Mouse (Mus musculus) heart, adult 8-10 months (tissue): Measurements from ENCODE around the gene Epha4. TPM values are rescaled to one million over a fixed set of nuclear protein-coding genes. Genes with fewer than 3 reads are reported as not detected.

Experiments
- DNase-seq: peaks from one replicate; pipeline ENCODE4 v3.0.0; 2022; ENCODE audit warnings: low spot score
- total RNA-seq, 4 experiments: library from RNA; stranded (reverse); gene quantifications; 2 replicates each; pipeline ENCODE4 v1.2.4; 2022

Gene Epha4
- total RNA-seq, 4 experiments from 2014 or later = 28.3 to 42.7 (median 36.0) TPM

- no peak for DNase-seq
Observed at GRCm38 (mm10) chr1:77484766-77485596, 29.9 kb downstream of the Epha4 start.

- DNase-seq = no peak
Observed at GRCm38 (mm10) chr1:77475808-77476413, 39.0 kb downstream of the Epha4 start.

GRCm38 (mm10) chr1:77473446-77474376 lies 41.2 kb downstream of the Epha4 start:
- no peak for DNase-seq

- no peak for DNase-seq
Observed at GRCm38 (mm10) chr1:77472566-77472965, 42.3 kb downstream of the Epha4 start.

GRCm38 (mm10) chr1:77471447-77471846 lies 43.4 kb downstream of the Epha4 start:
- DNase-seq = no peak

GRCm38 (mm10) chr1:77471037-77471436 lies 43.9 kb downstream of the Epha4 start:
- DNase-seq = no peak

- no peak for DNase-seq
Observed at GRCm38 (mm10) chr1:77468717-77469314, 46.1 kb downstream of the Epha4 start.

- no peak for DNase-seq
Observed at GRCm38 (mm10) chr1:77465524-77465923, 49.4 kb downstream of the Epha4 start.

GRCm38 (mm10) chr1:77464108-77464507 lies 50.8 kb downstream of the Epha4 start:
- no peak for DNase-seq

GRCm38 (mm10) chr1:77461877-77462615 lies 52.8 kb downstream of the Epha4 start:
- peak; percentile 53 for DNase-seq

- no peak for DNase-seq
Observed at GRCm38 (mm10) chr1:77460831-77461629, 53.9 kb downstream of the Epha4 start.

GRCm38 (mm10) chr1:77458751-77459385 lies 56.0 kb downstream of the Epha4 start:
- DNase-seq = no peak

GRCm38 (mm10) chr1:77457446-77457800 lies 57.5 kb downstream of the Epha4 start:
- no peak for DNase-seq

GRCm38 (mm10) chr1:77456695-77457445 lies 58.0 kb downstream of the Epha4 start:
- DNase-seq = no peak

GRCm38 (mm10) chr1:77453811-77454210 lies 61.1 kb downstream of the Epha4 start:
- no peak for DNase-seq

- no peak for DNase-seq
Observed at GRCm38 (mm10) chr1:77452721-77453120, 62.2 kb downstream of the Epha4 start.

- no peak for DNase-seq
Observed at GRCm38 (mm10) chr1:77451541-77451940, 63.3 kb downstream of the Epha4 start.

GRCm38 (mm10) chr1:77450201-77450600 lies 64.7 kb downstream of the Epha4 start:
- peak; percentile 24 for DNase-seq

GRCm38 (mm10) chr1:77447061-77447614 lies 67.8 kb downstream of the Epha4 start:
- DNase-seq = no peak
